Mouse (Mus musculus) gastrocnemius, postnatal 14 days (tissue): ENCODE measurements around the gene Fam117a. TPM values are rescaled to one million over a fixed set of nuclear protein-coding genes. Genes with fewer than 3 reads are reported as not detected.

Source experiments
- DNase-seq: peaks from one replicate; pipeline ENCODE4 v3.0.0; 2021; ENCODE audit warnings: mixed read lengths
- intact Hi-C: fragments of 180-260 bp; cut with DNase I; formaldehyde crosslinking; loops from one replicate; pipeline ENCODE4 v1.15.1; 2025; ENCODE audit warnings: low total_unique reads
- long read RNA-seq, 2 experiments: library from polyadenylated mRNA; stranded (forward); transcript quantifications; one replicate each; pipeline ENCODE4 v2.0.0; 2021
- total RNA-seq, 2 experiments: library from RNA; stranded (reverse); gene quantifications; 2 replicates each; pipeline ENCODE4 v1.2.3; 2021

Gene Fam117a
- 1 to 10 TPM; 4.4 to 6.5 TPM for total RNA-seq
- long read RNA-seq, experiment 1, partial matches to known transcripts = 1 of 2 reads
- long read RNA-seq, experiment 1, other reads (novel, unspliced or antisense) = 0 of 2 reads
- long read RNA-seq, experiment 2, transcript Fam117a-201 (8 exons, 2,317 nt) = major isoform, 8 of 8 reads
- long read RNA-seq, experiment 2, partial matches to known transcripts = 0 of 8 reads
- long read RNA-seq, experiment 2, other reads (novel, unspliced or antisense) = 0 of 8 reads

DNA sequence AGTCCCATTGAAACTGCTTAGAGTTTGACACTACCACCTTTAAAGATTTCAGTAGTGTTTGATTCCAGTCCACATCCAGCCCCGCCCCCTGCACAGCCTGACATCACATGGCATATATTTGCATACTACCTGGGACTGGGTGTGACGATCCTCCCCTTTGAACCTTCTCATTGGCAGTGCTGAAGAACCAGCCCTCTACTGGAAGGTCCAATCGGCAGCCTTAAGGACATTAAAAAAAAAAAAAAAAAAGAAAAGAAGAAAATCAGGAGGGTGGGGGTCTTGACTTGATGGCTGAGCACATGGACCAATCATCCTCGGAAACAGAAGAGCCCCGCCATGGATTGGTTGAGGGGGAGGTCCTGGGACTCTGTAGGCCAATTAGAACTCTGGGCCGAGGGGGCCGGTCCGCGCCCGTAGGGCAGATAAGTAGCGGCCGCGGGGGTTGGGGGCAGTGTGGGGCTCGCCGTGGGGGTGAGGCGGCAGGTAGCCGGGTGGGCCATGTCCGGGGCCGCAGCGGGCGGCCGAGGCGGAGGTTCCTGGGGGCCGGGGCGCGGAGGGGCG, at the start of gene Fam117a:
TSS of gene Fam117a (plus strand) at position 451 of the 561 bp plus-strand sequence.
- DNase-seq = peak; percentile 87
- intact Hi-C loops = loop anchor here (5.0 kb wide), 1 partner anchor 46 kb away; the partner anchor contains the start of gene Slc35b1

DNA sequence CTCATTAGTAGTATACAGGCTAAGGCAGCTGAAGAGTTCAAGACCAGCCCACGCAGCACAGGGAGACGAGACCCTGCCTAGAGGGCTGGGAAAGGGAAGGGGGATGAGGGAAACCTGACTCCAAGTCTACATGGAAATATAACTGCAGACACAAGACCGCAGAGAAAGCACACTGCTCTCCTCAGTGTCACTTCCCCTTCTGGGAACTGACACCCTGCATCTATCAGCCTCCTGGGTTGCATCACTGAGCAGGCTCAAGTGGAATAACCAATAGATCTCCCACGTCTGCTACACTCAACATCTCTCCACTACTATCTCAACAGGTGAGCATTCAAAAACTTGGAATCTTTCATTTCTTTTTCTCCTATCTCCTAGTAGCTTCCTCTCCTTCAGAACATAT, 44.8 kb upstream of the Fam117a start:
- no peak for DNase-seq
- intact Hi-C loops = no loop called here

DNA sequence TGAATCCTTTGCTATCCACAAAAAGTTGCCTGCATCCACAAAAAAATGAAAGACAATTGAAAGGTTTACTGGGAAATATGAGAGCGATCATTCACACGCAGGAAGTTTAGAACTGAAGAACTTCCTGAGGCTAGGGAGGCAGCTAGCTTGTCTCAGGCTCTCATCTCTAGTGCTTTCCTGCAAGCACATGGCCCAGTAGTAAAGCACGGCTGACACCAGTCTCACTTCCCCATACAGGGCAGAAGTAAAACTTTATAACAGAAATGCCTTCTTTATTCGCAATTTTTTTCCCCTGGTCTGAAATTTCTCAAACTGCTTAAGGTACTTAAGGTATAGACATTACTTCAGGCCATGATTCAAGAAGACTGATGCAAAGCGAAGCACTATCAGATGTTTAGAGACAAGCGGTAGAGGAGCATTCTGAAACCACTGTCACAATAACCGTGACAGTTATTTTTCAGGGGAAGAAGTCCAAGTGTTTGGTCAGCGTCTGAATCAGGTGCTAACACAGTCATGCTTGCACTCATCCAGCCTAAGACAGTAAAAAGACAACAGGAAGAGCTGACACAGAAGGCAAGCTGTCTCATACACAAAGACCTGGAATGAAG, 43.7 kb upstream of the Fam117a start:
- intact Hi-C loops = no loop called here
- DNase-seq = no peak

DNA sequence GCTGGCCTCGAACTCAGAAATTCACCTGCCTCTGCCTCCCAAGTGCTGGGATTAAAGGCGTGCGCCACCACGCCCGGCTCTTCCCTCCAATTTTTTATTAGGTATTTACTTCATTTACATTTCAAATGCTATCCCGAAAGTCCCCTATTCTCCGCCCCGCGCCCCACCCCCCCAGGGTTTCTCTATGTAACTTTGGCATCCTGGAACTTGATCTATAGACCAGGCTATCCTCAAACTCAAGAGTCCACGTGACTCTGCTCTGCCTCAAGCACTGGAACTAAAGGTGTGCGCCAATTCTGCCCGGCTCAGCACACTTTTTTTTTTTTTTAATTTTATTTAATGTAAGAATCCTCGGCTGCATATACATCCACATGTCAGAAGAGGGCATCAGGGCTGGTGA, 41.1 kb upstream of the Fam117a start:
- intact Hi-C loops = no loop called here

DNA sequence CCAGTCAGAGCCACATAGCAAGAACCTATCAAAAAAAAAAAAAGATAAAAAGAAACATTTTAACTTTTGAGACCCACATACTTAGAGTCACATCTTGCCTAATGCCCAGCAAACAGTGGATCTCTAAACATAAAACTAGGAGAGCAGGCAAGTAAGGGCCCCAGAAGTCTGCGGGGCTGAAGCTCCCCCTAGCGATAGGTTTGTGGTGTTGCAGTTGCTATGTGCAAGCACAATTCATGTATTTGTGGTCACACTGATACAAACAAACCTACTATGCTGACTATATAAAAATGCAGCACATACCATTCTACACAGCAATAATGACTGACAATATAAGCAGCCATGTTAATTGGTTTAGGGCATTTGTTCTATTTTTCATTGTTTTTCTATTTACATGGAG, 38.7 kb upstream of the Fam117a start:
- DNase-seq = no peak

More for the DNA sequence above, 41.1 kb upstream of the Fam117a start:
- DNase-seq = no peak

DNA sequence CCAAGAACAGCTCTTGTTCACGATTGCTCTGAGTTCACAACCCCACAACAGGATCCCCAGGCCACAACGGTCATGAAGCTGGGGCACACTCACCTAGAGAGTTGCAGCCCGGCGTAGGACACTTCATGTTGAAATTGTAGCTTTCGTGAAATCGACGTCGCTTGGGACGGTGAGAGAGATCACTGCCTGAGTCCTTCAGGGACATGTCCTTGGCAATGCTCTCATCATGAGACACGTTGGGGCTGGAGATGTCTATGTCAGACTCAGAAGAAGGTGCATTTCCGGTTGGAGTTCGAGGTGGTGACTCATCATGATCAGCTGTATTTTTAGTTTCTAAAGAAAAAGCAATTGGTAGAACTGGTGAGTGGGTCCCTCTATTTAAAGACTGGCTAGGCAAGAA, 36.9 kb upstream of the Fam117a start:
- intact Hi-C loops = loop anchor here (5.0 kb wide), 1 partner anchor 33 kb away; no protein-coding TSS in a partner anchor
- DNase-seq = no peak

More for the DNA sequence above, 38.7 kb upstream of the Fam117a start:
- intact Hi-C loops = no loop called here

DNA sequence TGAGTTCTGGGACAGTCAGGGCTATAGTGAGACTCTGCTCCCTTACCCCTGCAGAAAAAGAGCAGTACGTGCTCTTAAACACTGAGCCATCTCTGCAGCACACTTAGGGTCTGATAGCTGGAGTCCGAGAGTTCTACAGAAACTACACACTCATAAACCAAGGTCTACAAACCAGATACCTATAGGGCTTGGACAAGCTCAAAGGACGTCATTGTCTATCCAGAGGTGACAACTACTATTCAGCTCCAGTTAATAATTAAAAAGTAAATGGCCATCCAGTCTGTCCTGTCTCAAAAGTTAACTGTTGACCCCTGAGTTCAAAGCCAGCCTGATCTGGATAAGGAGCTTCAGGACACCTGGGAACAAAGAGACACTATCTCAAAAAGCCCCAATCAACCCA, 35.0 kb upstream of the Fam117a start:
- intact Hi-C loops = loop anchor here (5.0 kb wide), 1 partner anchor 34 kb away; no protein-coding TSS in a partner anchor

DNA sequence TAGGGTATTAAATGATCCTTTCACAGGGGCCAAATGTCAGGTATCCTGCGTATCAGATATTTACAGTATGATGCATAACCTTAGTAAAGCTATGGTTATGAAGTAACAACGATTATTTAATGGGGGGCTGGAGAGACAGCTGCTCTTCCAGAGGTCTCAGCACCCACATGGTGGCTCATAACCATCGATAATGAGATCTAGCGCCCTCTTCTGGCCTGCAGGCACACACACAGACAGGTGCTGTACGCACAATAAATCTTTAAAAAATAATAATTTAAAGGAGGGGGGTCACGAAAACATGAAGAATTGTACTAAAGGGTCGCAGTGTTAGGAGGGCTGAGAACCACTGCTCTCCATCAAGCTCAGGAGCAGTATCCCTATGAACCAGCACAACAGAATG, 31.2 kb upstream of the Fam117a start:
- intact Hi-C loops = no loop called here
- DNase-seq = no peak

More for the DNA sequence above, 35.0 kb upstream of the Fam117a start:
- DNase-seq = no peak

DNA sequence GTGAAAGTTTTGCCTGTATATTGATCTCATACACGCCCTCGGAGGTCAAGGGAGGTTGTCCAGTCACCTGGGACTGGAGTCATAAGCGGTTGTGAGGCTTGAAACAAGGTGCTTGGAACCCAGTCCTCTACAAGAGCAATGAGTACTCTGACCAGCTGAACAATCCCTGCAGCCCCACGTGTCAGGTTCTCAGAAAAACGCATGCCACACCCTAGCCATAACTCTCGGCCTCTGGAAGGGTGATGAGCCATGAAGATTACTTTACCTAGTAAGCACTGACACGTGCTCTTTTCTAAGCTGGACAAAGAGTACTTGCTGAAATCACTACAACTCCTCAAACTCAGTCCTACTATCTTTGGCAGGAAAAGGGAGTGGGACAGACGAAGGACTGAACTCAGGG, 29.3 kb upstream of the Fam117a start:
- DNase-seq = no peak
- intact Hi-C loops = no loop called here

DNA sequence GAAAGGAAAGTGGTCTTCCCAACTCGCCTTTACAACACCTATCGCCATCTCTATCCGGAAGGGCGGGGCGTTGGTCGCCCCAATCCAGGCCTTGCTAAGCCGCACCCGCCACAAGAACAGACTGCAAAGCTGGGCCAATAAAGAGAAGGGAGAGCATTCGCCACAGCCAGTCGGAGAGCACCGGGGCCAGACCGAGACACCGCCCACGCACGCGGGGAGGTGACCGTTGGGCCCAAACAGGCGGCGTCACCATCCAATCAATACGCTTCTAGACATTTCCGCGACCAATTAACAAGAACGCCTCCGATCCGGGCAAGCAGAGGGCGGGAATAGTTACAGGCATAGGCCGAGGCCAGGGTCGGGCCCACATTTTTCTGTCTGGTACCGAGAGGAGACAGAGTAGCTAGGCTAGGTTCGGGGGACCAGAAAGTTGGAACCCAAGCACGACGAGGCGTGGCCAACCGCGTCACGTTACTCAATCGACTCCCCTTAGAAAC, 27.3 kb upstream of the Fam117a start:
- intact Hi-C loops = loop anchor here (10.0 kb wide), 1 partner anchor 65 kb away; no protein-coding TSS in a partner anchor
- peak; percentile 98 for DNase-seq

DNA sequence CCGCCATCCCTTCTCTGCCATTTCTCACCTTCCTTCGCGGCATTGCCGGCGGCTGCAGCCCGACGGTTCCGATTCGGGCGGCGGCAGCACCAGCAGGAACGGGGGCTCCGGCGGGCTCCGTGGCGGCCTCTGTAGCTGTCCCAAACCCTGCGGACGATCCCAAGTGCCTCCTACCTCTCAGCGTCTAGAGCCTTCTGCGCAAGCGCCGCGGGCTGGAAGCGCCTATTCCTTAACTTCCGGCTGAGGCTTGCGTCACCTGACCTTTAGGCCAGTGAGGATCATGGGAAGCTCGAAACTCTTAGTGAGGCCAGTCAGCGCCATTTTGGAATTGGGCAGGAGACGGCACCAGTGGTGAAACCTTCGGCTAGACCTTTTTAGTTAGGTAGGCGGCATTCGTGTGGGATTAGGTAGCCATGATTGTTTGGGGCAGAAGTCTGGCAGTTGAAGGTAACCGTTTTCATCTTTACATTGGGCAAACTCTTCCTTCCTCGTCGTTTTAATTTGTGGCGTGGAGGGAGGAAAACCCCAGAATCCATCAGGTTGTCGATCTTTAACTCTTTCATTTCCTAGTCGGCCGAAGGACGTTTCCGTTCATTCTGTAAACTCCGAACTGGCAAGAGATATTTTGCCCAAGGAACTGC, 26.7 kb upstream of the Fam117a start, which contains the start of gene Kat7:
TSS of gene Kat7 (minus strand) at position 240 of the 641 bp plus-strand sequence.
- intact Hi-C loops = loop anchor here (10.0 kb wide), 1 partner anchor 65 kb away; no protein-coding TSS in a partner anchor
- peak; percentile 96 for DNase-seq

DNA sequence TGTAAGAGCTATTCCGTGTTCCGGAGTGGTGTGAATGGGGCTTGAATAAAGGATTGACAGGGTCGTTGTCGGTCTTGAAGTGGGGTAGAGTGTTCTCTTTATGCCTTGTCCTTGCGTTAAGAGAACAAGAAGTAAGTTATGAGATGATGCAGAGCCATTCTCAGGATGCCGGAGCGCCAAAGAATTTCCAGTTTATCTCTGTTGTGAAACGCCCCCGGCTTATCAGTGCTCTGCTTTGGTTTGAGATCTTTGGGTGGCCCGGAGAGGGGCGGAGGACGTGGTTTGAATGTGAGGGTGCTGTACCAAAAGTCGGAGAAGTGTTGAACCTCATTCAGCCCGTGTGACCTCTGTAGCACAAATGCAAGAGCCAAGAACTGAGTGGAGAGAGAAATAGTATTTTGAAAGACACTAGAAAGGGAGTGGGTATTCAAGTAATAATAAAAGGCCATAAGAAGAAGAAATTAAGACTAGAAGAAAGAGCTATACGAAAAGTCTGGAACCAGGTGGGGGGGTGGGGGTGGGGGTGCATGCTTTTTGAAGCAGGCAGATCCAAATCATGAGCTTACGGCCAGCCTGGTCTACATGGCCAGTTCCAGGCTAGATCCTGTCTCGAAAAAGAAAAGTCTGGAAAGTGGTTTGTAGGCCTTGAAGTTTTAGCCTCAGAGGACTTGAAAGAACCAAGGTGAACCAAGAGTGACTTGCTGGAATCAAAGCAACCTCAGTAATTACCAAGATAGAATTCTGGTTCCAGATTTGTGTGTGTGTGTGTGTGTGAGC, 26.0 kb upstream of the Fam117a start:
- DNase-seq = no peak
- intact Hi-C loops = loop anchor here (10.0 kb wide), 1 partner anchor 64 kb away; no protein-coding TSS in a partner anchor

DNA sequence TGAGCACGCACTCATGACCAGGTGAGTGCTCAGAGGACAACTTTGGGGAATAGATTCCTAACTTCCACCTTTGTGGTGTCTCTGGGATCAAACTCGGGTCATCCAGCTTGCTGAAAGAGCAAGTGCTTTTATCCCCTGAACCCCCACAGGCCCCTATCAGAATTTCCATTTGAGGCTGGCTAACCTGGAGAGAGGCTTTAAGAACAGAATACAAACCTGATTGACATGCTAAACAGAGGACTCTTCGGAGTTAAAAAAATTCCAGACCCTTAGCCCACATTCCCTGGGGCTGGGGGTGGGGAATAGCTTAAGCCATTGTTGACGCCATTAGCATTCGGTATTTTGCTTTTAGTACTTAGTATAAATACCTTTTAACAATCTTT, 25.4 kb upstream of the Fam117a start:
- intact Hi-C loops = loop anchor here (10.0 kb wide), 1 partner anchor 63 kb away; no protein-coding TSS in a partner anchor
- DNase-seq = no peak

DNA sequence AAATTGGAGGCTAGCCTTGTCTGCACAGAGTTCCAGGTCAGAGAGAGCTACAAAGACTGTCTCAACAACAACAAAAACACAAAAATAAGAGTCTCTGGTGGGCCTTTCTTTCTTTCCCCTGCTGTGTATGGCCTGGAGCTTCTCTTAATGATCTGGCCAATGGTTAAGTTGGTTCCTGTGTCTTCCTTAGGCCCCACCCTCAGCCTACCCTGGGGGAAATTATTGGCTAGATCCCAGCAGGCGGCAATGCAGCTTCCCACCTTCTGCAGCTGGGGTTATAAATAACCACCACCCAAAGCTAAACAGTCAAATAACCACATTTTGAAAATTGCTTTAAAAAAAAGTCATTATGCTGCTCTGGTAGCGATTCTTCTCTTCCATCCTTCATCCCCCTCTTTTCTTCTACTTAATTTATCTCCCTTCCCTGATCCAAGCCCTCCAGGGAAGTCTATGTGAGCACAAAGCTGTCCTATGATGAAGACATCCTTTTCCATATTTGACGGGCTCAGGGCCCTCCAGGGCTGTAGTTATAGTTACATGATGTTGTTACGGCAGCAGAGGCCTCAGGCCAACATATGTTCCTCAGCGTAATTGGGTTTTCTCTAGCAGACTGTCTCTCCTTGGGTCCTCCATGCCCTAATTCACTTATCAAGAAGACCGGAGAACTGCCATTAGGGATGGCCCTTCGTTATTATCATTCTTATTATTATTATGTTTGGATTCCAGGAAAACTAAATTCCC, 21.4 kb upstream of the Fam117a start:
- DNase-seq = no peak
- intact Hi-C loops = loop anchor here (10.0 kb wide), 1 partner anchor 59 kb away; no protein-coding TSS in a partner anchor

DNA sequence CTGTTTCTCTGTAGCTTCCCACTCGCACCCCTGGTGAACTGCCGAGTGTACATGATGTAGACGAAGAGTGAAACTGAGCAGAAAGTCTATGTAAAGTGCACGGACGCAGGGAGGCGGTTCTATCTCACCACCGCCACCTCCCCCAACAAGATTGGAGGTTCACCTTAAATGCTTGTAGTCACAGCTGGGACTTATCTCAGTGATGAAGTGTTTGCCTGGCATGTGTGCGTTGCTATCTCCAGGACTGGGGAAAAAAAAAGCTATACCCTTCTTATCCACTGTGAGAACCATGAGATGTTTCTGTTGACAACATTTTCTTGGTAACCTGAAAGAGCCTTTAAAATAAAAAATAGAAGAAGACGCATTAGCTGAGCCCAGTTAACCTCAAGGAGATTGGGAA, 18.7 kb upstream of the Fam117a start:
- intact Hi-C loops = loop anchor here (10.0 kb wide), 1 partner anchor 57 kb away; no protein-coding TSS in a partner anchor

DNA sequence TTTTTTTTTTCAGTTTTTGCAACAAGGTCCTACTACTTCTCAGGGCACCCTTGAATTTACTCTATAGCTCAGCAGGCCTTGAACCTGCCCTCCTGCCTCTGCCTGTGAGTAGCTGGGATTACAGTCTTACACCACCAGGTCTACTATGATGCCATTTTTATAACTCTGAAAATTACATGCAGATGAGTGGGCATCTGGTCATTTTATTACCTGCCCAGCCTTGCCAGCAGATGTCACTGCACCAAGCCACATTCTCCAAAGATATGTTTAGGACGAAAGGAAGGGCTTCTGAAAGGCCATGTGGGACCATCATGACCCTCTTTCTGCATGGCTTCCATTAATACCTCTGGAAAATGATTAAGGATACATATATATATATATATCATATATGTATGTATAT, 17.3 kb upstream of the Fam117a start:
- no peak for DNase-seq
- intact Hi-C loops = loop anchor here (10.0 kb wide), 1 partner anchor 55 kb away; no protein-coding TSS in a partner anchor

More for the DNA sequence above, 18.7 kb upstream of the Fam117a start:
- no peak for DNase-seq

DNA sequence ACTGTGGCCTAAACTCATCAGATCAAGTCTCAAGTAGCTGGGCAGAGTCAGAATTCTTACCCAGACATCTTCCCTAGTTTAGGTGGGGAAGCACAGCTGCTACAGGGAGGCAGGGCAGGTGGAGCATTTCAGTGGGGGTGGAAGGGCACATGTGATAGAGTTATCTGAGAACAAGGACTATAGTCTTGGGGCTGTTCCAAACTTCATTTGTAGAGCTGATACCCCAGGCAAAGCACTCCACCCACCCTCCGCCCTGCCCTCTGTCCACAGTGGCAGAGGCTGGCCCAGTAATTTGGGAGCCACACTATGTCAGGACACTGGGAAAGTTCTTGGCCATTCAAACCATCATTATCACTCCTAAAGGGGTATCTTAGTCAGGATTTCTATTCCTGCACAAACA, 16.8 kb upstream of the Fam117a start:
- DNase-seq = no peak
- intact Hi-C loops = no loop called here

DNA sequence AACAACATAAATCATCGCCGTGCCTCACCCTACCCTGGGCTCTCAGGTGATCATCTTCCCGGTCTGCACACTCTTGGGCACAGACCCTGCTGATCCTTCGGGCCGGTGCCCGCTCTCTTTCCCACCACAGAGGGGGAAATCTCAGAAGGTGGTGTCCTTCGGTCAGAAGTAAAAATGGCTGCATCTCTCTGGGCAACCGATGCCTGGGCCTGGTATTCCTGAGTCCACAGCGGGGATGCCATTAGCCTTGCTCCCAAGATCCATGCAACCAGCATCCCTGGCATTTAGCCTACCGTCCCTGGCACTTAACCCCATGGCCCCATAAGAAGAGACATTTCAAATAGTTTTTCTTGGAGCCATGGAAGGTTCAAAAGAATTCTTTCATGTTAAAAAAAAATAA, 12.6 kb upstream of the Fam117a start:
- no peak for DNase-seq
- intact Hi-C loops = no loop called here
